In genomic region chr19:53833745-53834369, GRCm38 (mm10) we compare ENCODE assay signal across 22 mouse cellular contexts. TPM values are rescaled to one million over a fixed set of nuclear protein-coding genes. Genes with fewer than 3 reads are reported as not detected.
DNase-seq lines count a peak whose midpoint lies in the region; ATAC-seq lines count a peak whose summit lies in the region.
"Had no signal": no experiment of that assay in that cellular context is flagged by ENCODE, and none has a peak within 500 bp of the region (broad histone marks: within the 10 kb centered on the region; RNA-seq: fewer than 3 reads in every experiment).

No protein-coding gene starts in this region.

- WGBS in neural tube, embryonic 14.5 days: 24% methylated on average over 8 of the region's 8 CpGs
- 18% methylated on average over 8 of the region's 8 CpGs for WGBS in neural tube, embryonic 15.5 days
- 14% methylated on average over 8 of the region's 8 CpGs for WGBS in forebrain, embryonic 16.5 days
- WGBS in midbrain, embryonic 13.5 days: 37% methylated on average over 8 of the region's 8 CpGs
- 73% methylated on average over 8 of the region's 8 CpGs for WGBS in heart, embryonic 12.5 days

- no peak overlapping the region for H3K4me3 ChIP-seq in neural tube, embryonic 14.5 days (ENCODE audit: low read depth, low read length)
- H3K4me3 ChIP-seq in neural tube, embryonic 15.5 days (replicated peaks): no peak overlapping the region
- H3K4me3 ChIP-seq in forebrain, embryonic 16.5 days (replicated peaks; ENCODE audit: low read length): no peak overlapping the region
- H3K4me3 ChIP-seq in midbrain, embryonic 13.5 days (replicated peaks): no peak overlapping the region
- H3K4me3 ChIP-seq in heart, embryonic 12.5 days: no peak overlapping the region
- H3K4me3 ChIP-seq: embryonic facial prominence, embryonic 13.5 days; heart, adult 2 months; heart, embryonic 15.5 days; neural tube, embryonic 13.5 days had no signal

- no peak overlapping the region for H3K9ac ChIP-seq in neural tube, embryonic 14.5 days (replicated peaks; ENCODE audit: low read depth, low read length)
- no peak overlapping the region for H3K9ac ChIP-seq in neural tube, embryonic 15.5 days (replicated peaks)
- no peak overlapping the region for H3K9ac ChIP-seq in forebrain, embryonic 16.5 days (replicated peaks; ENCODE audit: low read depth, low read length)
- H3K9ac ChIP-seq in midbrain, embryonic 13.5 days (replicated peaks): no peak overlapping the region
- no peak overlapping the region for H3K9ac ChIP-seq in heart, embryonic 12.5 days
- H3K9ac ChIP-seq: embryonic facial prominence, embryonic 13.5 days; heart, embryonic 15.5 days; neural tube, embryonic 13.5 days had no signal

- no peak overlapping the region for H3K27ac ChIP-seq in neural tube, embryonic 14.5 days (ENCODE audit: low read depth, low read length)
- H3K27ac ChIP-seq in neural tube, embryonic 15.5 days (replicated peaks): no peak overlapping the region
- 0 out of 2 replicates have a peak overlapping the region, but pooled peaks have one; percentile 8 for H3K27ac ChIP-seq in forebrain, embryonic 16.5 days (ENCODE audit: low read length)
- no peak overlapping the region; the same call in 1 of the 2 replicates for H3K27ac ChIP-seq in midbrain, embryonic 13.5 days
- no peak overlapping the region for H3K27ac ChIP-seq in heart, embryonic 12.5 days (ENCODE audit: poor library complexity, severe bottlenecking)
- H3K27ac ChIP-seq: embryonic facial prominence, embryonic 13.5 days; heart, adult 2 months; heart, embryonic 15.5 days; neural tube, embryonic 13.5 days had no signal

- no peak overlapping the region for H3K4me2 ChIP-seq in neural tube, embryonic 14.5 days (ENCODE audit: low read depth, low read length)
- no peak overlapping the region for H3K4me2 ChIP-seq in neural tube, embryonic 15.5 days
- no peak overlapping the region for H3K4me2 ChIP-seq in forebrain, embryonic 16.5 days (ENCODE audit: low read length)
- H3K4me2 ChIP-seq in midbrain, embryonic 13.5 days (replicated peaks): no peak overlapping the region
- H3K4me2 ChIP-seq in heart, embryonic 12.5 days: no peak overlapping the region
- H3K4me2 ChIP-seq: embryonic facial prominence, embryonic 13.5 days; heart, embryonic 15.5 days; neural tube, embryonic 13.5 days had no signal

- no peaks in the 10 kb centered on the region for H3K36me3 ChIP-seq in neural tube, embryonic 14.5 days (ENCODE audit: control insufficient read depth, insufficient read depth, low read length)
- H3K36me3 ChIP-seq in neural tube, embryonic 15.5 days: no peaks in the 10 kb centered on the region
- H3K36me3 ChIP-seq in forebrain, embryonic 16.5 days (ENCODE audit: control insufficient read depth, insufficient read depth): no peaks in the 10 kb centered on the region
- no peaks in the 10 kb centered on the region for H3K36me3 ChIP-seq in midbrain, embryonic 13.5 days
- peaks cover 45% of the 10 kb centered on the region for H3K36me3 ChIP-seq in heart, embryonic 12.5 days
- H3K36me3 ChIP-seq: embryonic facial prominence, embryonic 13.5 days; neural tube, embryonic 13.5 days had no signal

- no peak for DNase-seq in lung, postnatal 10 days
- DNase-seq in layer of hippocampus, adult 18-20 months (ENCODE audit: low spot score in 2 of 2): no peak
- DNase-seq: adrenal gland, adult 2 months; cerebellum, adult 9-10 months; gastrocnemius, postnatal 25 days; kidney, adult 2 months; kidney, postnatal 10 days; layer of hippocampus, adult 9-11 months; liver; right cerebral cortex, postnatal 25 days; thymus, adult 18-20 months had no signal

- H3K27me3 ChIP-seq in neural tube, embryonic 14.5 days (ENCODE audit: control insufficient read depth, insufficient read depth, low read length): no peaks in the 10 kb centered on the region
- no peaks in the 10 kb centered on the region for H3K27me3 ChIP-seq in neural tube, embryonic 15.5 days (replicated peaks)
- H3K27me3 ChIP-seq in forebrain, embryonic 16.5 days (replicated peaks; ENCODE audit: control insufficient read depth, insufficient read depth, low read length): no peaks in the 10 kb centered on the region
- no peaks in the 10 kb centered on the region for H3K27me3 ChIP-seq in midbrain, embryonic 13.5 days
- H3K27me3 ChIP-seq in heart, embryonic 12.5 days (replicated peaks): no peaks in the 10 kb centered on the region
- H3K27me3 ChIP-seq: embryonic facial prominence, embryonic 13.5 days; heart, embryonic 15.5 days; neural tube, embryonic 13.5 days had no signal

- peak; percentile 22; the same call in 1 of the 2 replicates for ATAC-seq in neural tube, embryonic 14.5 days (ENCODE audit: low read depth)
- ATAC-seq in neural tube, embryonic 15.5 days (ENCODE audit: low FRiP score): no peak
- peak; percentile 86 for ATAC-seq in forebrain, embryonic 16.5 days
- ATAC-seq in midbrain, embryonic 13.5 days: peak; percentile 34; the same call in 1 of the 2 replicates
- ATAC-seq in heart, embryonic 12.5 days (ENCODE audit: insufficient number of reproducible peaks, low FRiP score): no peak
- ATAC-seq: inflammation-experienced regulatory T-cells, adult 6 months; lung, postnatal 0 days had no signal

- H3K9me3 ChIP-seq in neural tube, embryonic 14.5 days (ENCODE audit: control insufficient read depth, low read length): no peaks in the 10 kb centered on the region
- H3K9me3 ChIP-seq in neural tube, embryonic 15.5 days (replicated peaks): no peaks in the 10 kb centered on the region
- no peaks in the 10 kb centered on the region for H3K9me3 ChIP-seq in forebrain, embryonic 16.5 days (ENCODE audit: control insufficient read depth, low read length)
- H3K9me3 ChIP-seq in midbrain, embryonic 13.5 days: no peaks in the 10 kb centered on the region
- no peaks in the 10 kb centered on the region for H3K9me3 ChIP-seq in heart, embryonic 12.5 days (replicated peaks)
- H3K9me3 ChIP-seq: embryonic facial prominence, embryonic 13.5 days; heart, embryonic 15.5 days; neural tube, embryonic 13.5 days had no signal

- peaks cover 16% of the 10 kb centered on the region for H3K4me1 ChIP-seq in neural tube, embryonic 14.5 days (ENCODE audit: control insufficient read depth, insufficient read depth, low read length)
- H3K4me1 ChIP-seq in neural tube, embryonic 15.5 days: peaks cover 21% of the 10 kb centered on the region
- peaks cover 27% of the 10 kb centered on the region for H3K4me1 ChIP-seq in forebrain, embryonic 16.5 days (replicated peaks; ENCODE audit: control insufficient read depth, insufficient read depth, low read length)
- H3K4me1 ChIP-seq in midbrain, embryonic 13.5 days (replicated peaks): peaks cover 28% of the 10 kb centered on the region
- H3K4me1 ChIP-seq in heart, embryonic 12.5 days (replicated peaks): peaks cover 29% of the 10 kb centered on the region

RNA-seq across cellular contexts. Expression of gene Pdcd4, which starts 58.2 kb away (rescaled TPM):
- 63.2 and 69.1 TPM in 2 replicates for polyA plus RNA-seq in neural tube, embryonic 14.5 days (2014; fragmentation: Nextera tagmentation; extraction: Ambion mirVana)
- 60.3 and 69.1 TPM in 2 replicates for polyA plus RNA-seq in neural tube, embryonic 15.5 days (2015; fragmentation: Nextera tagmentation; extraction: Ambion mirVana)
- polyA plus RNA-seq in forebrain, embryonic 16.5 days (2015; fragmentation: Nextera tagmentation; extraction: Ambion mirVana): 76.7 and 90.8 TPM in 2 replicates
- polyA plus RNA-seq in midbrain, embryonic 13.5 days (2015; fragmentation: Nextera tagmentation; extraction: Ambion mirVana): 84.7 and 85.6 TPM in 2 replicates
- 41.6 and 43.4 TPM in 2 replicates for polyA plus RNA-seq in heart, embryonic 12.5 days (2016; fragmentation: Nextera tagmentation; extraction: Ambion mirVana)
- 100 to 1,000 TPM; 118 to 123 TPM for total RNA-seq in layer of hippocampus, adult 18-20 months (2021)

Comparison
In these comparisons a context has a peak if more than half of its experiments do, and no peak if none do; other contexts are left out.
1. ATAC-seq: peak in neural tube, embryonic 14.5 days (single experiment), forebrain, embryonic 16.5 days (single experiment) and midbrain, embryonic 13.5 days (single experiment); none in neural tube, embryonic 15.5 days (single experiment) and heart, embryonic 12.5 days (single experiment).